Mouse (Mus musculus) heart, embryonic 16.5 days (tissue): ENCODE measurements around the gene Ensa. TPM values are rescaled to one million over a fixed set of nuclear protein-coding genes. Genes with fewer than 3 reads are reported as not detected.
A peak's percentile ranks its signal among the peaks of the same experiment; 100 is the strongest.
"Not testable (repeated sequence)": the region's sequence is repeated elsewhere in the genome, so short reads cannot be mapped to it uniquely, and the experiment has no call there.

Experiments
- ATAC-seq: fragments of 200-750 bp; cut with Nextera tagmentation; replicated peaks from 2 replicates; pipeline ENCODE4 v1.8.0; 2017; ENCODE audit warnings: moderate number of reproducible peaks; ENCODE audit not compliant: insufficient read depth, low FRiP score; ENCODE audit errors: extremely low read depth
- H3K27ac ChIP-seq: fragments of 300-500 bp; sonication (generic); 2 replicates; pipeline ENCODE4 v1.5.1; 2014; ENCODE audit warnings: mild to moderate bottlenecking, low read length, control low read depth, moderate library complexity
- H3K27me3 ChIP-seq: fragments of 300-500 bp; sonication (generic); 2 replicates; pipeline ENCODE4 v1.6.1; 2014; ENCODE audit warnings: low read length, mixed read lengths; ENCODE audit not compliant: control insufficient read depth, insufficient read depth
- H3K36me3 ChIP-seq: fragments of 300-500 bp; sonication (generic); 2 replicates; pipeline ENCODE4 v1.6.1; 2014; ENCODE audit not compliant: control insufficient read depth, insufficient read depth
- H3K4me1 ChIP-seq: fragments of 300-500 bp; sonication (generic); 2 replicates; pipeline ENCODE4 v1.6.1; 2014; ENCODE audit warnings: low read length, mixed read lengths; ENCODE audit not compliant: control insufficient read depth, insufficient read depth
- H3K4me2 ChIP-seq: fragments of 300-500 bp; sonication (generic); 2 replicates; pipeline ENCODE4 v1.6.1; 2014; ENCODE audit warnings: low read depth, mild to moderate bottlenecking, control low read depth, low read length
- H3K4me3 ChIP-seq: fragments of 300-500 bp; sonication (generic); 2 replicates; pipeline ENCODE4 v1.5.1; 2014; ENCODE audit warnings: mild to moderate bottlenecking, control low read depth, low read length
- H3K9ac ChIP-seq: fragments of 300-500 bp; sonication (generic); 2 replicates; pipeline ENCODE4 v1.6.1; 2014; ENCODE audit warnings: low read length, control low read depth
- H3K9me3 ChIP-seq: fragments of 300-500 bp; sonication (generic); replicated peaks from 2 replicates; pipeline ENCODE4 v1.6.1; 2016; ENCODE audit warnings: low read length; ENCODE audit not compliant: control insufficient read depth
- WGBS: fragments of 180-500 bp; shearing (Covaris S2); extraction: QIAGEN DNeasy Blood & Tissue Kit; methylation state at CpG from one replicate; pipeline ENCODE4 v1.1.7; 2014; 5-methylcytosine and 5-hydroxymethylcytosine counted together
- polyA plus RNA-seq: library from polyadenylated mRNA; unstranded; fragments of >200 nt; fragmentation: Nextera tagmentation; extraction: Ambion mirVana; gene quantifications from 2 replicates; pipeline ENCODE4 v1.2.1, GENCODE M21; 2015

Gene Ensa
- polyA plus RNA-seq, 1 experiment from 2014 or later, result 53.0 TPM

GRCm38 (mm10) chr3:95651033-95651373, 26.2 kb downstream of the Ensa start:
- 70% methylated on average over 3 of the region's 3 CpGs for WGBS
- no peak for ATAC-seq
- H3K9me3 ChIP-seq, result no peaks in the 10 kb centered on the region
- H3K4me3 ChIP-seq, result no peak overlapping the region
- peaks cover 19% of the 10 kb centered on the region for H3K4me1 ChIP-seq
- no peak overlapping the region for H3K9ac ChIP-seq
- no peaks in the 10 kb centered on the region for H3K36me3 ChIP-seq
- no peak overlapping the region for H3K4me2 ChIP-seq
- H3K27ac ChIP-seq, result peak overlapping the region; percentile 75
- no peaks in the 10 kb centered on the region for H3K27me3 ChIP-seq

- no peak overlapping the region for H3K9ac ChIP-seq
- peaks cover 19% of the 10 kb centered on the region for H3K4me1 ChIP-seq
- H3K27ac ChIP-seq, result peak overlapping the region; percentile 75
- H3K4me2 ChIP-seq, result no peak overlapping the region
- H3K4me3 ChIP-seq, result no peak overlapping the region
- ATAC-seq, result no peak
- H3K27me3 ChIP-seq, result no peaks in the 10 kb centered on the region
- 86% methylated on average over 16 of the region's 16 CpGs for WGBS
- no peaks in the 10 kb centered on the region for H3K9me3 ChIP-seq
- no peaks in the 10 kb centered on the region for H3K36me3 ChIP-seq
Measured at GRCm38 (mm10) chr3:95651391-95652203, 26.8 kb downstream of the Ensa start.

GRCm38 (mm10) chr3:95652204-95652811, 27.5 kb downstream of the Ensa start:
- Histone ChIP-seq H3K27ac (no peak overlapping the region), H3K9ac (no peak overlapping the region), H3K4me3 (no peak overlapping the region), H3K4me2 (no peak overlapping the region), H3K9me3 (no peaks in the 10 kb centered on the region), H3K36me3 (no peaks in the 10 kb centered on the region), H3K4me1 (peaks cover 19% of the 10 kb centered on the region), H3K27me3 (no peaks in the 10 kb centered on the region)
- ATAC-seq, result no peak
- 71% methylated on average over 7 of the region's 7 CpGs for WGBS

GRCm38 (mm10) chr3:95652871-95653270, 28.1 kb downstream of the Ensa start:
- 37% methylated on average over 6 of the region's 6 CpGs for WGBS
- H3K9ac ChIP-seq, result no peak overlapping the region
- no peak overlapping the region for H3K27ac ChIP-seq
- H3K36me3 ChIP-seq, result no peaks in the 10 kb centered on the region
- H3K4me1 ChIP-seq, result peaks cover 21% of the 10 kb centered on the region
- no peaks in the 10 kb centered on the region for H3K27me3 ChIP-seq
- H3K4me3 ChIP-seq, result no peak overlapping the region
- no peak for ATAC-seq
- no peak overlapping the region for H3K4me2 ChIP-seq
- H3K9me3 ChIP-seq, result no peaks in the 10 kb centered on the region

- 22% methylated on average over 11 of the region's 11 CpGs for WGBS
- 0 out of 2 replicates have a peak overlapping the region, but pooled peaks have one; percentile 31 for H3K9ac ChIP-seq
- no peaks in the 10 kb centered on the region for H3K27me3 ChIP-seq
- no peak overlapping the region for H3K4me3 ChIP-seq
- H3K36me3 ChIP-seq, result no peaks in the 10 kb centered on the region
- H3K9me3 ChIP-seq, result no peaks in the 10 kb centered on the region
- peaks cover 21% of the 10 kb centered on the region for H3K4me1 ChIP-seq
- H3K4me2 ChIP-seq, result peak overlapping the region; percentile 19; the same call in 1 of the 2 replicates
- H3K27ac ChIP-seq, result peak overlapping the region; percentile 62
- ATAC-seq, result no peak
Measured at GRCm38 (mm10) chr3:95653473-95654034, 28.8 kb downstream of the Ensa start.

- 84% methylated on average over 3 of the region's 3 CpGs for WGBS
- H3K4me3 ChIP-seq, ATAC-seq, H3K27ac ChIP-seq, H3K9ac ChIP-seq, H3K9me3 ChIP-seq, H3K4me2 ChIP-seq, H3K27me3 ChIP-seq, H3K36me3 ChIP-seq: not testable (repeated sequence)
- peaks cover 21% of the 10 kb centered on the region for H3K4me1 ChIP-seq
Measured at GRCm38 (mm10) chr3:95654371-95654770, 29.6 kb downstream of the Ensa start.

- H3K27ac ChIP-seq, result no peak overlapping the region
- WGBS, result 81% methylated on average over 5 of the region's 5 CpGs
- ATAC-seq, result no peak
- no peak overlapping the region for H3K4me3 ChIP-seq
- H3K27me3 ChIP-seq, result no peaks in the 10 kb centered on the region
- peaks cover 19% of the 10 kb centered on the region for H3K4me1 ChIP-seq
- no peak overlapping the region for H3K9ac ChIP-seq
- H3K9me3 ChIP-seq, result no peaks in the 10 kb centered on the region
- 0 out of 2 replicates have a peak, but pooled peaks cover 3% of the 10 kb centered on the region for H3K36me3 ChIP-seq
- H3K4me2 ChIP-seq, result no peak overlapping the region
Measured at GRCm38 (mm10) chr3:95655437-95655836, 30.6 kb downstream of the Ensa start.

GRCm38 (mm10) chr3:95657108-95657507, 32.3 kb downstream of the Ensa start:
- Histone ChIP-seq H3K9ac (no peak overlapping the region), H3K4me2 (no peak overlapping the region), H3K4me3 (no peak overlapping the region), H3K27me3 (no peaks in the 10 kb centered on the region), H3K36me3 (peaks cover 3% of the 10 kb centered on the region; the same call in 1 of the 2 replicates), H3K9me3 (no peaks in the 10 kb centered on the region), H3K4me1 (peaks cover 20% of the 10 kb centered on the region), H3K27ac (no peak overlapping the region)
- WGBS, result 83% methylated on average over 3 of the region's 3 CpGs
- ATAC-seq, result no peak

- Histone ChIP-seq H3K9me3 (no peaks in the 10 kb centered on the region), H3K27me3 (no peaks in the 10 kb centered on the region), H3K9ac (peak overlapping the region; percentile 100; the same call in 1 of the 2 replicates), H3K4me2 (peak overlapping the region; percentile 74), H3K4me3 (peak overlapping the region; percentile 99; the same call in 1 of the 2 replicates), H3K4me1 (peaks cover 26% of the 10 kb centered on the region), H3K36me3 (peaks cover 7% of the 10 kb centered on the region; the same call in 1 of the 2 replicates), H3K27ac (peak overlapping the region; percentile 99)
- no peak for ATAC-seq
- WGBS, result 84% methylated on average over 3 of the region's 3 CpGs
Measured at GRCm38 (mm10) chr3:95657711-95658110, 32.9 kb downstream of the Ensa start.
